ENCODE assay signal across 14 mouse cellular contexts in genomic region chr13:109645910-109646284, GRCm38 (mm10).
DNase-seq lines count a peak whose midpoint lies in the region; ATAC-seq and TF ChIP-seq lines count a peak whose summit lies in the region.
"Had no signal": no experiment of that assay in that cellular context is flagged by ENCODE, and none has a peak within 500 bp of the region (broad histone marks: within the 10 kb centered on the region; RNA-seq: fewer than 3 reads in every experiment).

No protein-coding gene starts in this region.

- no peaks in the 10 kb centered on the region for H3K36me3 ChIP-seq in heart, embryonic 11.5 days (ENCODE audit: control insufficient read depth, insufficient read depth, low read length)
- H3K36me3 ChIP-seq in hindbrain, embryonic 11.5 days (ENCODE audit: control insufficient read depth, insufficient read depth, low read length) = no peaks in the 10 kb centered on the region
- H3K36me3 ChIP-seq in hindbrain, embryonic 14.5 days (replicated peaks; ENCODE audit: control insufficient read depth, insufficient read depth) = no peaks in the 10 kb centered on the region
- no peaks in the 10 kb centered on the region for H3K36me3 ChIP-seq in embryonic facial prominence, embryonic 13.5 days
- no peaks in the 10 kb centered on the region for H3K36me3 ChIP-seq in liver, embryonic 14.5 days (replicated peaks; ENCODE audit: control insufficient read depth, insufficient read depth, low read depth)
- H3K36me3 ChIP-seq: kidney, embryonic 15.5 days had no signal

- 68% methylated on average over 6 of the region's 6 CpGs for WGBS in heart, embryonic 11.5 days (ENCODE audit: insufficient replicate concordance)
- WGBS in hindbrain, embryonic 11.5 days = 50% methylated on average over 6 of the region's 6 CpGs
- 28% methylated on average over 6 of the region's 6 CpGs for WGBS in hindbrain, embryonic 14.5 days
- WGBS in embryonic facial prominence, embryonic 13.5 days = 20% methylated on average over 6 of the region's 6 CpGs
- 59% methylated on average over 6 of the region's 6 CpGs for WGBS in liver, embryonic 14.5 days (ENCODE audit: insufficient replicate concordance)

- TF ChIP-seq EP300 in liver, embryonic 14.5 days (IDR thresholded peaks at IDR 0.05; ENCODE audit: low read depth) = no peak

- no peak for TF ChIP-seq CTCF in liver, embryonic 14.5 days (IDR thresholded peaks at IDR 0.05; ENCODE audit: low read depth)

- H3K9me3 ChIP-seq in heart, embryonic 11.5 days (replicated peaks; ENCODE audit: control insufficient read depth, low read length) = no peaks in the 10 kb centered on the region
- H3K9me3 ChIP-seq in hindbrain, embryonic 11.5 days (ENCODE audit: control insufficient read depth, low read length) = no peaks in the 10 kb centered on the region
- no peaks in the 10 kb centered on the region for H3K9me3 ChIP-seq in hindbrain, embryonic 14.5 days (ENCODE audit: control insufficient read depth, low read length)
- H3K9me3 ChIP-seq in embryonic facial prominence, embryonic 13.5 days = no peaks in the 10 kb centered on the region
- H3K9me3 ChIP-seq in liver, embryonic 14.5 days (ENCODE audit: control insufficient read depth, low read length) = no peaks in the 10 kb centered on the region
- H3K9me3 ChIP-seq: kidney, embryonic 15.5 days had no signal

- H3K27ac ChIP-seq in heart, embryonic 11.5 days (ENCODE audit: low read depth, low read length) = 0 out of 2 replicates have a peak overlapping the region, but pooled peaks have one; percentile 18
- peak overlapping the region; percentile 13; the same call in 1 of the 2 replicates for H3K27ac ChIP-seq in hindbrain, embryonic 11.5 days (ENCODE audit: low read depth, low read length)
- no peak overlapping the region for H3K27ac ChIP-seq in hindbrain, embryonic 14.5 days
- no peak overlapping the region for H3K27ac ChIP-seq in embryonic facial prominence, embryonic 13.5 days
- peak overlapping the region; percentile 87 for H3K27ac ChIP-seq in liver, embryonic 14.5 days
- H3K27ac ChIP-seq: kidney, embryonic 15.5 days had no signal

- H3K4me1 ChIP-seq in heart, embryonic 11.5 days (ENCODE audit: control insufficient read depth, insufficient read depth, low read length) = peaks cover 43% of the 10 kb centered on the region
- H3K4me1 ChIP-seq in hindbrain, embryonic 11.5 days (replicated peaks; ENCODE audit: control insufficient read depth, insufficient read depth, low read length) = peaks cover 6% of the 10 kb centered on the region; the same call in 1 of the 2 replicates
- H3K4me1 ChIP-seq in hindbrain, embryonic 14.5 days (replicated peaks; ENCODE audit: control insufficient read depth, insufficient read depth, low read length) = peaks cover 20% of the 10 kb centered on the region; the same call in 1 of the 2 replicates
- peaks cover 15% of the 10 kb centered on the region for H3K4me1 ChIP-seq in embryonic facial prominence, embryonic 13.5 days
- H3K4me1 ChIP-seq in liver, embryonic 14.5 days (replicated peaks; ENCODE audit: control insufficient read depth in 2 of 2, insufficient read depth in 2 of 2, low read length in 1 of 2) = peaks cover 72 to 77% of the 10 kb centered on the region in 2 experiments

- ATAC-seq in heart, embryonic 11.5 days (replicated peaks; ENCODE audit: insufficient number of reproducible peaks, low FRiP score, low TSS enrichment) = no peak
- ATAC-seq in hindbrain, embryonic 11.5 days (ENCODE audit: low FRiP score) = peak; percentile 61
- no peak for ATAC-seq in hindbrain, embryonic 14.5 days (ENCODE audit: low FRiP score)
- no peak for ATAC-seq in embryonic facial prominence, embryonic 13.5 days (ENCODE audit: insufficient number of reproducible peaks, insufficient read depth, low FRiP score, low TSS enrichment, low read depth)
- ATAC-seq in liver, embryonic 14.5 days (ENCODE audit: insufficient read depth) = 0 out of 2 replicates have a peak, but pooled peaks have one; percentile 0
- ATAC-seq: forebrain, embryonic 14.5 days; inflammation-experienced regulatory T-cells, adult 6 months; lung, postnatal 0 days had no signal

- H3K27me3 ChIP-seq in heart, embryonic 11.5 days (ENCODE audit: control insufficient read depth, insufficient read depth, low read length) = no peaks in the 10 kb centered on the region
- H3K27me3 ChIP-seq in hindbrain, embryonic 11.5 days (ENCODE audit: control insufficient read depth, insufficient read depth, low read length) = no peaks in the 10 kb centered on the region
- no peaks in the 10 kb centered on the region for H3K27me3 ChIP-seq in hindbrain, embryonic 14.5 days (ENCODE audit: control insufficient read depth, insufficient read depth, low read length)
- H3K27me3 ChIP-seq in embryonic facial prominence, embryonic 13.5 days = peaks cover 71% of the 10 kb centered on the region
- no peaks in the 10 kb centered on the region for H3K27me3 ChIP-seq in liver, embryonic 14.5 days (ENCODE audit: control insufficient read depth, insufficient read depth, low read length)
- H3K27me3 ChIP-seq: kidney, embryonic 15.5 days had no signal

- no peak overlapping the region for H3K4me3 ChIP-seq in heart, embryonic 11.5 days (ENCODE audit: low read depth, low read length)
- H3K4me3 ChIP-seq in hindbrain, embryonic 11.5 days (ENCODE audit: low read depth, low read length) = no peak overlapping the region
- H3K4me3 ChIP-seq in hindbrain, embryonic 14.5 days (replicated peaks; ENCODE audit: low read length) = no peak overlapping the region
- peak overlapping the region; percentile 17 for H3K4me3 ChIP-seq in embryonic facial prominence, embryonic 13.5 days
- H3K4me3 ChIP-seq in liver, embryonic 14.5 days (ENCODE audit: insufficient read depth in 1 of 2, low read depth in 2 of 2, low read length in 2 of 2) = no peak overlapping the region
- H3K4me3 ChIP-seq: kidney, embryonic 15.5 days had no signal

- no peak for DNase-seq in heart, adult 18-20 months
- DNase-seq in hindbrain, embryonic 11.5 days (ENCODE audit: low spot score) = peak; percentile 21
- DNase-seq in hindbrain, embryonic 14.5 days (ENCODE audit: low spot score) = no peak
- no peak for DNase-seq in liver, embryonic 14.5 days (ENCODE audit: low read depth in 3 of 3, low spot score in 3 of 3)
- no peak for DNase-seq in gastrocnemius, postnatal 10 days
- DNase-seq in gastrocnemius, postnatal 25 days = no peak
- DNase-seq: adrenal gland, postnatal 10 days; cerebellum, adult 11-12 months had no signal

- no peak overlapping the region for H3K9ac ChIP-seq in heart, embryonic 11.5 days (ENCODE audit: low read depth, low read length)
- no peak overlapping the region for H3K9ac ChIP-seq in hindbrain, embryonic 11.5 days (ENCODE audit: low read depth, low read length)
- H3K9ac ChIP-seq in hindbrain, embryonic 14.5 days = no peak overlapping the region
- H3K9ac ChIP-seq in embryonic facial prominence, embryonic 13.5 days = no peak overlapping the region
- H3K9ac ChIP-seq in liver, embryonic 14.5 days (replicated peaks) = peak overlapping the region; percentile 24; the same call in 1 of the 2 replicates
- H3K9ac ChIP-seq: kidney, embryonic 15.5 days had no signal

- H3K4me2 ChIP-seq in heart, embryonic 11.5 days = peak overlapping the region; percentile 39
- no peak overlapping the region; the same call in 1 of the 2 replicates for H3K4me2 ChIP-seq in hindbrain, embryonic 11.5 days (replicated peaks; ENCODE audit: low read depth, low read length)
- no peak overlapping the region for H3K4me2 ChIP-seq in hindbrain, embryonic 14.5 days (replicated peaks)
- H3K4me2 ChIP-seq in embryonic facial prominence, embryonic 13.5 days = peak overlapping the region; percentile 48
- H3K4me2 ChIP-seq in liver, embryonic 14.5 days (ENCODE audit: low read depth) = peak overlapping the region; percentile 58
- H3K4me2 ChIP-seq: kidney, embryonic 15.5 days had no signal

Comparison
In these comparisons a context has a peak if more than half of its experiments do, and no peak if none do; other contexts are left out.
1. ATAC-seq: peak in hindbrain, embryonic 11.5 days (single experiment) and liver, embryonic 14.5 days (single experiment); none in heart, embryonic 11.5 days (single experiment), hindbrain, embryonic 14.5 days (single experiment) and embryonic facial prominence, embryonic 13.5 days (single experiment).
2. H3K27ac ChIP-seq: peak in heart, embryonic 11.5 days (single experiment), hindbrain, embryonic 11.5 days (single experiment) and liver, embryonic 14.5 days (single experiment); none in hindbrain, embryonic 14.5 days (single experiment) and embryonic facial prominence, embryonic 13.5 days (single experiment).
3. H3K4me2 ChIP-seq: peak in heart, embryonic 11.5 days (single experiment), embryonic facial prominence, embryonic 13.5 days (single experiment) and liver, embryonic 14.5 days (single experiment); none in hindbrain, embryonic 11.5 days (single experiment) and hindbrain, embryonic 14.5 days (single experiment).